Mouse (Mus musculus) lung, postnatal 10 days (tissue): ENCODE measurements around the gene Hist1h2bg.
"Not testable (repeated sequence)": the region's sequence is repeated elsewhere in the genome, so short reads cannot be mapped to it uniquely, and the experiment has no call there.

ENCODE experiments used
- DNase-seq: peaks from one replicate; pipeline ENCODE4 v3.0.0; 2021

Gene Hist1h2bg

GRCm38 (mm10) chr13:23539821-23540220, 31.4 kb upstream of the Hist1h2bg start:
- not testable (repeated sequence) for DNase-seq

- no peak for DNase-seq
These were observed 29.7 kb upstream of the Hist1h2bg start for GRCm38 (mm10) chr13:23541497-23541896.

GRCm38 (mm10) chr13:23542225-23542980, 28.8 kb upstream of the Hist1h2bg start:
- not testable (repeated sequence) for DNase-seq

- peak; percentile 81 for DNase-seq
These were observed 28.1 kb upstream of the Hist1h2bg start, which contains the start of gene Hist1h2bh for GRCm38 (mm10) chr13:23542999-23543607. Gene Hist1h2bh (minus strand): TSS chr13:23543392.

GRCm38 (mm10) chr13:23543965-23544786, 27.0 kb upstream of the Hist1h2bg start, which contains the start of gene Hist1h3f:
Gene Hist1h3f (plus strand): TSS chr13:23544052.
- peak; percentile 84 for DNase-seq

- not testable (repeated sequence) for DNase-seq
These were observed 26.4 kb upstream of the Hist1h2bg start for GRCm38 (mm10) chr13:23544787-23545120.

- DNase-seq: no peak
These were observed 24.5 kb upstream of the Hist1h2bg start for GRCm38 (mm10) chr13:23546694-23547093.

GRCm38 (mm10) chr13:23550761-23551145, 20.4 kb upstream of the Hist1h2bg start:
- DNase-seq: no peak

- DNase-seq: peak; percentile 93
These were observed 19.9 kb upstream of the Hist1h2bg start, which contains the start of gene Hist1h4f for GRCm38 (mm10) chr13:23551146-23551834. Gene Hist1h4f (minus strand): TSS chr13:23551648.

GRCm38 (mm10) chr13:23551931-23552914, 19.0 kb upstream of the Hist1h2bg start:
- no peak for DNase-seq

GRCm38 (mm10) chr13:23552962-23553361, 18.2 kb upstream of the Hist1h2bg start, which contains the start of gene Hist1h1d:
Gene Hist1h1d (plus strand): TSS chr13:23553262.
- no peak for DNase-seq

- DNase-seq: no peak
These were observed 16.8 kb upstream of the Hist1h2bg start for GRCm38 (mm10) chr13:23554393-23554792.

- DNase-seq: peak; percentile 82
These were observed 16.0 kb upstream of the Hist1h2bg start for GRCm38 (mm10) chr13:23554925-23555838.

GRCm38 (mm10) chr13:23555839-23556416, 15.3 kb upstream of the Hist1h2bg start:
- DNase-seq: peak; percentile 87

GRCm38 (mm10) chr13:23556906-23557305, 14.3 kb upstream of the Hist1h2bg start:
- DNase-seq: no peak

- not testable (repeated sequence) for DNase-seq
These were observed 10.5 kb upstream of the Hist1h2bg start for GRCm38 (mm10) chr13:23560699-23561098.

GRCm38 (mm10) chr13:23561531-23561882, 9.7 kb upstream of the Hist1h2bg start:
- not testable (repeated sequence) for DNase-seq

GRCm38 (mm10) chr13:23561883-23562659, 9.1 kb upstream of the Hist1h2bg start, which contains the start of gene Hist1h3e:
Gene Hist1h3e (minus strand): TSS chr13:23562369.
- peak; percentile 96 for DNase-seq
